Mouse (Mus musculus): Measurements from ENCODE around the gene Pet2. TPM values are rescaled to one million over a fixed set of nuclear protein-coding genes. Genes with fewer than 3 reads are reported as not detected.

The Pet2 gene
- total RNA-seq (2021), result not detected
- long read RNA-seq, experiment 1, result 0 reads
- long read RNA-seq, experiment 2, result 0 reads

DNA sequence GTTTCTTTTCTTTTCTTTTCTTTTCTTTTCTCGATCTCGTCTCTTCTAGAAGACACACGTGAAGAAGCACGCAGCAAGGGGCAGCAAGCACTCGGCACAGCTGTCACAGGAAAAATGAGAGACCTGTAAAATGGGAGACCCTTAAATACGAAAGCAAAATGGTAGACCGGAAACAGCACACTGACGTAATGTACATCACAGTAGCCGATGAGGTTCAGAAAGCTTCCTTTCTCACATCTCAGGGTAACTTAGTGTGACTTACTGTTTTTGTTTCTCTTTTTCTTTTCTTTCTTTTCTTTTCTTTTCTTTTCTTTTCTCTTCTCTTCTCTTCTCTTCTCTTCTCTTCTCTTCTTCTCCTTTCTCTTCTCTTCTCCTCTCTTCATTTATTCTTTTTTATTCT is at the start of gene Pet2:
Gene Pet2, minus strand, starts transcription at position 101 of the 400 bp plus-strand sequence.
- no peak for DNase-seq

All from heart, adult 18-20 months (tissue).